Mouse (Mus musculus) hindlimb bud, embryonic 11.5 days (tissue): Measurements from ENCODE around the gene Cdkn2c.

Source experiments
- DNase-seq: peaks from one replicate; pipeline ENCODE4 v3.0.0-alpha.2; 2012; ENCODE audit warnings: low read depth, low spot score; ENCODE audit errors: extremely low spot score

Cdkn2c gene

DNA sequence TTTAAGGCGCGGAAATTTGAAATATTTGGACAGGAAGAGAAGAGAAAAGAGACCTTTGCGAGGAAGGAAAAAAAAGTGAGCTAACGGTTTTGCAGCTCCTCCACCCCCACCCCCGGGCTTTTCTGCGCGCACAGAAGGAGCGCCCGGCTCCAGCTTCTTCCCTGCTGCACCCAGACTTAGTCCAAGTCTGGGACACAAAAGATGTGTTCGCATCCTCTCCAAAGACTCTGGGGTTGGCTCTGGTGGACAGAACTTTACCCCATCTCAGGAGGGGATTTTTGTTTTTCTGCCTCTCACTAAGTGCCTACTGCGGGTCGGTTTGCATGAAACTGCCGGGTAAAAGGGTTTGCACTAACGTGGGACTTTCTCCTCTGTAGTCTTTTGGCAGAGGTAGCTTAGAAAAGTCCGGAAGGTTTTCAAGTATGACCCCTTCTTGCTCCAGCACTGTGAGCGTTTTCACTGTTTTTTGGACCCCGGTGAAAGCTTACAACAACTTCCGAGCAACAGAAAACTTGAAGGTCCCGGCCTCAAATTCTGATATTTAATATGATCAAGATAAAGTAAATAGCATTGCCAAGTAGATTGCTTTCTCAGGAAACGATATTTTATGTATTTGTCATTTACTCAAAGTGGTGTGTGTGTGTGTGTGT, 9.0 kb downstream of the Cdkn2c start:
- DNase-seq, result no peak

DNA sequence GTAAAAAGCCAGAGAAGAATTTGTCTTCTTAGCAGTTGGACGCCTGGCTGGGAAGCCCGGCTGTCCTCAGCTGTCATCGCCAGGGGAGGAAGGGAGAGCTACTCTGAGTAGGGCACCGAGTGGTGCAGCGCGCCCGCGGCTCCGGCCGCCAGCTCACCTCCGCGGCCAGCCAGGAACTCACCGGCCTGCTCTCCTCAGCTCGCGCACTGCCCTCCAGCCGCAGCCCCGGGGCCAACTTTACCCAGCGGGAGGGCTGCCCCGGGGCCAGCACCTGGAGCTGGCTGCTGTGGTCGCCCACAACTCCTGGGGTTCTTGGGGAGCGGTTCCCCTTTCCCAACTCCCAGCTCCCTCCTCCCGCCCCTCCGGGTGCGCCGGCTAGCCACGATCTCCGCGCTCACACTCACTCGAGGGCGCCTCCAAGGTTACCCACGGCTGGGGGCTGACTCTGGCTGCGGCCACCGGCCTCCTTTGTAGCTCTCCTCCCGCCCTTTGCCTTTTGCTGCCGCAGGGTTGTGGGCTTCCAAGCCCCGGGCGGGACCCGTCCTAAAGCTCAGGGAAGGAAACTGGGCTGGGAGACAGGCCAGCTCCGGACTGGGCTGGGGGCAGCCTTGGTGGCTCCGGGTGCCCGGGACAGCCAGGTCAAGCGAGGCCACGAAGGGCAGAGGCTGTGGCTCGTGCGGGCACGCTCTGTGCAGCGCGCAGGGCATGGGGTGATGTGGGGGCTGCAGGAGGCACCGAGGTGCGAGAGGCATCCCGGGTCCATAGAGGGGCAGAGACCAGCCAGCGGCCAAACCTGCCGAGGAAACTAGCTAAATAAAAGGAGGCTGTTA, 9.8 kb downstream of the Cdkn2c start:
- no peak for DNase-seq

DNA sequence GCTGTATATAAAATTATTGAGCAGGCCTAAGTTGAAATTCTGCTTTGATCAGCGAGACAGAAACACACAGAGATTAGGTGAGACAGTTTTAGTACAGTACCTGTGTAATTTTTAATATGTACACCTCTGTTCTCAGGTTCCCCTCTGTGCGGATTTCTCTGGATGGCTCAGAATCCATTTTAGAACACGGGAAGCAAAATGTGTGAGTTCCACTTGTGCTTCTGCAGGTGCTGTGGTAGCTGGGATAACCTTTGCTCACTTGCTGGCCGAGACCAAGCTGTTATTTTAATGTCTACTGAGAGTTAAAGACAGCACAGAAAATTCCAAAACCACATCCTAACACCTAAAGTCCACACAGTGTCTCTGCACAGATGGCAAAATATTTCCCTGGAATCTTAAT, 10.7 kb downstream of the Cdkn2c start:
- no peak for DNase-seq

DNA sequence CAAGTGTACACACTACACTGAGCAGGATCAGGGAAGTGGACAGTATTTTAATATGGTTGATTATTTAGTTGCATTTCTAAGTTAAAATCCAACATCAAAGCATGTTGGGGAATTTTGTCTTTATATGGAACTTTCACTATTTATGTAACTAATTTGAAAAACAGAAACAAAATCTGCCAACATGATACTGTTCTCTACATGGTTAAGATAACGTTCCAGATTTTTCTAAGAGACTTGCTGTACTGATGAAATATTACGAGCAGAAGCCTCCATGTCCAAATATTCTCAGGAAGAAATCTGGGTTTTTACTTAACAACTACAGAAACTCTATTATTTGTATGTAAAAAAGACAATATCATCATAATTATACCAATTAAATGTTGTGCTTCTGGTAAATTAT, 11.3 kb downstream of the Cdkn2c start:
- DNase-seq, result no peak

DNA sequence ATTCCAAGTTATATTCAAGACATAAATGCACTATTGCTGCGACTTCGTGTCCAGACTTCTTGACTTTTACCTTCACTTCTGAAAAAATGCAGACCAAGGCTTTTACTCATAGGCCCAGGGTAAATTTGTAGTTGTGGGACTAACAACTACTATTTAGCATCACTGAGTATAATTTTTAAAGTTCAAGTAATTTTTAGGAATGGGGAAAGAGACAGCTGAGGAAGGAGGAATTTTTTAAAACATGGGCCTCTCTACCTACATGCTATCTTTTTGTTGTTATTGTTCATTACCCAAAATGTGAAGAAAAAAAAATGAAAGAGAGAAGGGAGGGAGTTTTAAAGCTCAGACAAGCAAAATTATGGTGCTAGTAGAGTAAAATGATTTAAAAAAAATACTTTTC, 12.3 kb downstream of the Cdkn2c start:
- DNase-seq, result no peak

DNA sequence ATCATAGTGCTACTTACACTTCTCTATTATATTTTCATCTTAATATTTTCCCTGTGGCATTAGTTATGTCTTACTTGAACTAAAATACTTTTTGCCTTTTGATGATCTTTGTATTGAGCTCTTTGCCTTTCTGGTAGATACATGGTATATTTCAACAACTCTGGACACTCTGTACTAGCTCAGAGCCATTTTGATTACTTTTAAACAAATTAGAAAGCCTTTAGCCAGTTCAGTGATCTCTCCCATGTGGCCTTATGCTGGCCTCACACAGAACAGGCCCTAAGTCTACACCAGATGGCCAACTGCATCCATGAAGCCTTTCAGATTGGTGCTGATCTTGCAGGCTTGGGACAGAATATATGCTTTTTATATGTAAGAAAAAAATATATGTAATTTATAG, 13.7 kb downstream of the Cdkn2c start:
- DNase-seq, result no peak

DNA sequence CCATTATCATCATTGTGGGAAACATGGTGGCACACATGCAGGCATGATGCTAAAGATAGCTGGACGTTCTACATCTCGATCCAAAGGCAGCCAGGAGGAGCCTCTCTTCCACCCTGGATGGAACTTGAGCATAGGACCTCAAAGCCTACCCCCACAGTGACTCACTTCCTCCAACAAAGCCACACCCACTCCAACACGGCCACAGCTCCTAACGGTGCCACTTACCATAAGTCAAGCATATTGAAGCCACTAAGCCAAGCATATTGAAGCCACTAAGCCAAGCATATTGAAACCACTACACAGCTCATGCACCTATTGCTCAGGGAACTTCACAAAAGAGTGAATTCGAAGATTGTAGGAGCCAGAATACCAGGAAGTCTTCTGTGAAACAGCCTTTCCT, 17.7 kb downstream of the Cdkn2c start:
- DNase-seq, result no peak

DNA sequence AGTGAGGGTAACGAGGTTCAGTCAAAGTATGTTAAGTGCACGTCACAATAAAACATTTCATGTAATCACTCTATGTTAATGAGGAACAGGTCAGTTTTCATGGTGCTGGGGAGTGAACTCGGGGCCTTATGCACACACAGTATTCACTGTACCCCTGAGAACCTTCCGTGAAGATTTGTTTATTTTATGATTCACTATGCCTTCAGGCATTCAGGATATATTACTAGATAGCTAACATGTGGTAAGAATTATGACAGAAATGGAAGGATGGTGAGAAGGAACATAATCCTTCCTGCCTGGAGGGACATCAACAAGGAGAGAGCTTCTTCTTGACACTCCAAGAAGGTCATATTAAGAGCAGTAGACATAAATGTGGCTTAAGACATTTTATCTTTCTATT, 19.7 kb downstream of the Cdkn2c start:
- DNase-seq, result no peak

DNA sequence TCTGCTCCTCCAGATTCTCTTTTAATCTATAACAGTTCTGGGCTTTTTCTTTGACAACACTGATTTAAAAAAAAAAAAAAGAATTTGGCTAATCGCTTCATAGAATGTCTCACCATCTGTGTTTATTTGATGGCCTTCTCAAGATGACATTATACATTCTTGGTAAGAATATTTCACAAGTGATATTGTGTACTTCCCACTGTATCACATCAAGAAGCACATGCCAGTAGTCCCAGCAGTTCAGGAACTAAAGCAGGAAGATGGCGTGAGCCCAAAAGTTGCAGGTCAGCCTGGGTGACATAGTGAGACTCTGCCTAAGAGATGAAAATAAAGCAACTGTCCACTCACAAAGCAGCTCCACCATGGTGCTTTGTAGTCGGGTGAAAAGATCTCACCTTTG, 25.5 kb downstream of the Cdkn2c start:
- no peak for DNase-seq

DNA sequence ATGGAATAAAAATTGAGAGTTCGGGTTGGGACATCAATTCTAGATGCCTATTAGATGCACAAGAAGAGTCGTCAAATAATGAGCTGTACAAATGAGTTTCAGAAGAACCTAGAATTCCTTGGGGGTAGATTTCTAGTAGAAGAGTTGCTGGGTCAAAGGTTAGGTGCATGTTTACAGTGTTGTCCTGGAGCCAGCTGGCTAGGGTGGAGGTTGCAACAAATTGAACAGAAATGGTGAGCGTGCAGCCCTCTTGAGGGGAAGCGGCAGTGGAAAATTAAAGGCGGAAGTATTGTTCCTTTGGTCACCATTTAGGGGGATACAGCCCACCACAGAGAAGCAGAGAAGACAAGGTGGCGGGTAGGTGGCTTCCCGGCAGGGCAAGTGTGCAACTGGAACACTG, 26.8 kb downstream of the Cdkn2c start:
- no peak for DNase-seq

DNA sequence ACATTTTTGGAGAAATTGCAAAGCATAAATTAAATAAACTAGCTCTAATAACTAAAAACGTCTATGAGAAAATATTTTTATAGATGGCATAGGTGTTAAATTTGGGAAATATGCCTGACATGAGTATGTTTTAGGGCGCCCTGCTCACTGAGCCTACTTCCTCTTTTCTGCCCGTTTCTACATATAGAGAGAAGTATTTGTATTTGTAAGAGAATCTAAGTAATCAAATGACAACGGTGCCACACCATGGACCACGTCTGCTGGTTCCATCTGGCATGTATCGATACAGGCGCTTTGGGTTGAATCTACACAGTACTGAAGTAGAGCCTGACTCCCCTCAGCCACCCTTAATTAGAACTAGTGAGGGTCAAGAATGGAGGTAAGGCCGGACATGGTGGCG, 27.6 kb downstream of the Cdkn2c start:
- DNase-seq, result no peak

DNA sequence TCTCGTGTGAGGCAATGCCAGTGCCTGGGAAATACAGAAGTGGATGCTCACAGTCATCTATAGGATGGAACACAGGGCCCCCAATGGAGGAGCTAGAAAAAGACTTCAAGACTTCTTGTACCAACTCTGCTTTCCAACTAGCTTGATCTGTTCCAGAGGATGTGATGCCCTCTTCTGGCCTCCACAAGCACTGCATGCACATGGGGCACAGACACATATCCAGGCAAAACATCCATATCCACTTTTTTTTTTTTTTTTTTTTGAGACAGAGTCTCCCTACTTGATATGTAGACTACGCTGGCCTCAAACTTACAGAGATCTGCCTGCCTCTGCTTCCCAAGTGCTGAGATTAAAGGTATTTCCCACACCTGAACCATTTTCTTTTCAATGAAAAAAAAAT, 32.0 kb downstream of the Cdkn2c start:
- DNase-seq, result no peak

DNA sequence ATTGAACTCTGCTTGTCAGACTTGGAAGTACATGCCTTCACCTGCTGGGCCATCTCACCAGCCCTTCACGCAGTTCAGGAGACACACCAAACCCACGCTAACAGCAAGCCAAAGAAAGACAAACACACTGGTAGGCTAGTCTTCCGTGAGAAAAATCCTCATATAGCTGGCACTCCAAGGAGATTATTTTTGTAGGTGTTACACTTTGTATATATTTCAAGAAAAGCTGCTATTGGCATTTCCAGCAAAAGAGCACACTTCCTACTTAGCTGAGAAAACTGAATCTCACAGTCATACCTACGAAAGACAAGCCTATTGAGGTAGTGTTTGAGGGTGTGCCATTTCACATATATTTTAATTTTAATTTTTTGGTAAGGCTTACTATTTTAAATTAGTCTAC, 36.0 kb downstream of the Cdkn2c start:
- DNase-seq, result no peak

DNA sequence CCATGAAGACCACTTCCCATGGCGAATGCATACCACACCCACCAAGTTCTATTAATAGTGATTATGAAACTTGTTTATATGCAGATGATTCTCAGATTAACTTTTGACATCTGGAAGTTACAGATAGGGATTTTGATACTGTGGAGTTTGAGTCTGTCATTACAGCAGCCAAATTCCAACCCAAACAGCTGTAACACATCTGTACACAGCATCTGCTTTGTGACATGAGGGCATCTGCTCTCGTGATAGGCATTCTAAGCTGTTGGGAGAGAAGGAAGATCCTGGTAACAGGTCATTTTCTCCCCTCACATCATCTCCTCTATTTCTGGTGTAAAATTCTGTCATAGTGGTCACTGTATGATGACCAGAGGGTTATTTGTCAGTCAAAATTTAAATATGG, 36.8 kb downstream of the Cdkn2c start:
- DNase-seq, result no peak

DNA sequence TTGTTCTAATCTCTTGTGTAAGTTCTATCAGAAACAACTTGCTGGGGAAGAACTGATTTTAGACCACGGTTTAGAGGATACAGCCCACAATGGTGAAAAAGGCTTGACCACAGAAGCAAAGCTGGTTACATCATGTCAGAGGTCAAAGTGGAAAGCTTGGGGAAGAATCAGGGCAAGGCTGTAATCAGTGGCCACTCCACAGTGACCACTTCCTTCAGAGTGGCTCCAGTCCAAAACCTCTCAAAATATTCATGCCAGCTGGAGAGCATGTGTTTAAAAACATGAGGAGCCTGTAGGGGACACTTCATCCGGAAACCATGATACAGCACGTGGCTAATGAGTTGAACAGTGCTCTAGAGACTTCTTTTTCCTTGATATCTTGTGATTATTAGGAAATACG, 54.4 kb downstream of the Cdkn2c start:
- no peak for DNase-seq
